Mouse (Mus musculus) MEL (cell line): ENCODE results near the gene Lamp1.

Experiments
- CTCF ChIP-seq, 3 experiments: IDR thresholded peaks in 2 of 3; conservative IDR thresholded peaks in 1 of 3; 2 replicates each; pipeline ENCODE4 v1.5.1; 2011 to 2012; ENCODE audit warnings: low read length in 3 of 3, low read depth in 2 of 3, mild to moderate bottlenecking in 2 of 3, improper control_type of control experiment in 1 of 3, inconsistent platforms in 1 of 3, mixed read lengths in 1 of 3, moderate library complexity in 1 of 3; ENCODE audit not compliant: control insufficient read depth in 1 of 3, insufficient read depth in 1 of 3, poor library complexity in 1 of 3, severe bottlenecking in 1 of 3
- E2F4 ChIP-seq: IDR thresholded peaks from 2 replicates; pipeline ENCODE4 v1.6.1; 2011; ENCODE audit warnings: low read depth, low read length, improper control_type of control experiment, borderline replicate concordance
- HCFC1 ChIP-seq: IDR thresholded peaks from 2 replicates; pipeline ENCODE4 v1.6.1; 2012; ENCODE audit warnings: low read depth, mild to moderate bottlenecking, inconsistent platforms, low read length, improper control_type of control experiment, moderate library complexity
- NELFE ChIP-seq: IDR thresholded peaks from 2 replicates; pipeline ENCODE4 v1.6.1; 2011; ENCODE audit warnings: low read depth, low read length, improper control_type of control experiment
- POLR2AphosphoS2 ChIP-seq: IDR thresholded peaks from 2 replicates; pipeline ENCODE4 v1.6.1; 2011; ENCODE audit warnings: low read length, improper control_type of control experiment
- POLR2AphosphoS5 ChIP-seq: IDR thresholded peaks from 2 replicates; pipeline ENCODE4 v1.6.1; 2012; ENCODE audit warnings: low read depth, borderline replicate concordance, mild to moderate bottlenecking, inconsistent platforms, low read length, moderate library complexity, mixed read lengths
- RCOR1 ChIP-seq: IDR thresholded peaks from 2 replicates; pipeline ENCODE4 v1.6.1; 2012; ENCODE audit warnings: low read depth, mild to moderate bottlenecking, inconsistent platforms, low read length, improper control_type of control experiment
- SMC3 ChIP-seq: IDR thresholded peaks from 2 replicates; pipeline ENCODE4 v1.6.1; 2011; ENCODE audit warnings: low read depth, low read length, improper control_type of control experiment
- TAL1 ChIP-seq: IDR thresholded peaks from 2 replicates; pipeline ENCODE4 v1.6.1; 2012; ENCODE audit warnings: mild to moderate bottlenecking, inconsistent platforms, low read length, moderate library complexity, mixed read lengths
- USF2 ChIP-seq, 2 experiments: IDR thresholded peaks; 2 replicates each; pipeline ENCODE4 v1.6.1; 2011 to 2012; ENCODE audit warnings: improper control_type of control experiment in 2 of 2, low read length in 2 of 2, borderline replicate concordance in 1 of 2, inconsistent platforms in 1 of 2, low read depth in 1 of 2, mild to moderate bottlenecking in 1 of 2; ENCODE audit not compliant: insufficient read depth in 1 of 2
- ZNF384 ChIP-seq: IDR thresholded peaks from 2 replicates; pipeline ENCODE4 v1.6.1; 2012; ENCODE audit warnings: low read depth, mild to moderate bottlenecking, inconsistent platforms, low read length, improper control_type of control experiment

- TF ChIP-seq CTCF (IDR thresholded peaks at IDR 0.05 in 2 of 3, conservative IDR thresholded peaks at IDR 0.05 in 1 of 3; ENCODE audit: control insufficient read depth in 1 of 3, insufficient read depth in 1 of 3, low read depth in 2 of 3, low read length in 3 of 3, poor library complexity in 1 of 3, severe bottlenecking in 1 of 3) (no peak), POLR2AphosphoS5 (no peak), E2F4 (no peak), ZNF384 (no peak), SMC3 (no peak), TAL1 (no peak), NELFE (no peak), USF2 (IDR thresholded peaks at IDR 0.05; ENCODE audit: borderline replicate concordance in 1 of 2, insufficient read depth in 1 of 2, low read depth in 1 of 2, low read length in 2 of 2) (no peak), POLR2AphosphoS2 (no peak), HCFC1 (no peak), RCOR1 (no peak)
Observed at GRCm38 (mm10) chr8:13124897-13125296, 34.1 kb upstream of the Lamp1 start.
